Mouse (Mus musculus): Measurements from ENCODE around the gene Gm16223.

Gm16223 gene

GRCm38 (mm10) chr5:42211554-42212338 is 144.0 kb downstream of the Gm16223 start:
- in situ Hi-C loops (cut with MboI; ENCODE audit: unreplicated experiment in 2 of 2) = no loop called here

GRCm38 (mm10) chr5:42212353-42212752 is 144.6 kb downstream of the Gm16223 start:
- in situ Hi-C loops (cut with MboI; ENCODE audit: unreplicated experiment in 2 of 2) = no loop called here

GRCm38 (mm10) chr5:42224840-42225239 is 157.1 kb downstream of the Gm16223 start:
- in situ Hi-C loops (cut with MboI; ENCODE audit: unreplicated experiment in 2 of 2) = no loop called here

- in situ Hi-C loops (cut with MboI; ENCODE audit: unreplicated experiment in 2 of 2) = no loop called here
Observed at GRCm38 (mm10) chr5:42228631-42229030, 160.9 kb downstream of the Gm16223 start.

- in situ Hi-C loops (cut with MboI; ENCODE audit: unreplicated experiment in 2 of 2) = no loop called here
Observed at GRCm38 (mm10) chr5:42239291-42239690, 171.5 kb downstream of the Gm16223 start.

GRCm38 (mm10) chr5:42239806-42240205 is 172.0 kb downstream of the Gm16223 start:
- in situ Hi-C loops (cut with MboI; ENCODE audit: unreplicated experiment in 2 of 2) = no loop called here

GRCm38 (mm10) chr5:42250376-42250775 is 182.6 kb downstream of the Gm16223 start:
- in situ Hi-C loops (cut with MboI; ENCODE audit: unreplicated experiment in 2 of 2) = no loop called here

Measured in v-Abl transformed pro-B cells (cell line).